ENCODE assay signal across 20 mouse cellular contexts in genomic region chr5:37042934-37043333, GRCm38 (mm10). TPM values are rescaled to one million over a fixed set of nuclear protein-coding genes. Genes with fewer than 3 reads are reported as not detected.
DNase-seq lines count a peak whose midpoint lies in the region; ATAC-seq lines count a peak whose summit lies in the region.
"Had no signal": no experiment of that assay in that cellular context is flagged by ENCODE, and none has a peak within 500 bp of the region (broad histone marks: within the 10 kb centered on the region; RNA-seq: fewer than 3 reads in every experiment).

No protein-coding gene starts in this region.

- H3K4me2 ChIP-seq in forebrain, embryonic 15.5 days (replicated peaks) = no peak overlapping the region
- H3K4me2 ChIP-seq in forebrain, embryonic 12.5 days = no peak overlapping the region
- H3K4me2 ChIP-seq in midbrain, embryonic 14.5 days (ENCODE audit: low read length) = no peak overlapping the region
- no peak overlapping the region for H3K4me2 ChIP-seq in midbrain, embryonic 11.5 days
- no peak overlapping the region for H3K4me2 ChIP-seq in forebrain, embryonic 16.5 days (ENCODE audit: low read length)
- H3K4me2 ChIP-seq: embryonic facial prominence, embryonic 15.5 days; heart, embryonic 12.5 days; hindbrain, embryonic 14.5 days; intestine, embryonic 15.5 days had no signal

- peak overlapping the region; percentile 12; the same call in 1 of the 2 replicates for H3K27ac ChIP-seq in forebrain, embryonic 15.5 days (replicated peaks)
- H3K27ac ChIP-seq in forebrain, embryonic 12.5 days = no peak overlapping the region
- H3K27ac ChIP-seq in midbrain, embryonic 14.5 days (replicated peaks; ENCODE audit: low read depth, low read length) = no peak overlapping the region
- no peak overlapping the region for H3K27ac ChIP-seq in midbrain, embryonic 11.5 days (ENCODE audit: low read depth, low read length)
- peak overlapping the region; percentile 20 for H3K27ac ChIP-seq in forebrain, embryonic 16.5 days (ENCODE audit: low read length)
- H3K27ac ChIP-seq: embryonic facial prominence, embryonic 15.5 days; gastrocnemius, adult 2 months; hindbrain, embryonic 10.5 days; hindbrain, embryonic 14.5 days; intestine, embryonic 15.5 days had no signal

- H3K9ac ChIP-seq in forebrain, embryonic 15.5 days (replicated peaks) = no peak overlapping the region
- no peak overlapping the region for H3K9ac ChIP-seq in forebrain, embryonic 12.5 days
- H3K9ac ChIP-seq in midbrain, embryonic 14.5 days (replicated peaks; ENCODE audit: low read length) = no peak overlapping the region
- H3K9ac ChIP-seq in midbrain, embryonic 11.5 days (ENCODE audit: low read length) = no peak overlapping the region
- no peak overlapping the region for H3K9ac ChIP-seq in forebrain, embryonic 16.5 days (replicated peaks; ENCODE audit: low read depth, low read length)
- H3K9ac ChIP-seq: embryonic facial prominence, embryonic 15.5 days; heart, embryonic 12.5 days; hindbrain, embryonic 14.5 days; intestine, embryonic 15.5 days had no signal

- peak; percentile 70 for ATAC-seq in forebrain, embryonic 15.5 days (replicated peaks)
- ATAC-seq in forebrain, embryonic 12.5 days (ENCODE audit: low FRiP score) = no peak
- no peak for ATAC-seq in midbrain, embryonic 14.5 days (ENCODE audit: low FRiP score, low TSS enrichment)
- no peak for ATAC-seq in midbrain, embryonic 11.5 days (ENCODE audit: low FRiP score)
- peak; percentile 74 for ATAC-seq in forebrain, embryonic 16.5 days
- ATAC-seq: intestine, embryonic 15.5 days had no signal

- no peaks in the 10 kb centered on the region for H3K9me3 ChIP-seq in forebrain, embryonic 15.5 days
- no peaks in the 10 kb centered on the region for H3K9me3 ChIP-seq in forebrain, embryonic 12.5 days
- H3K9me3 ChIP-seq in midbrain, embryonic 14.5 days (ENCODE audit: control insufficient read depth, low read length) = no peaks in the 10 kb centered on the region
- H3K9me3 ChIP-seq in midbrain, embryonic 11.5 days (ENCODE audit: control insufficient read depth, low read length) = no peaks in the 10 kb centered on the region
- H3K9me3 ChIP-seq in forebrain, embryonic 16.5 days (ENCODE audit: control insufficient read depth, low read length) = no peaks in the 10 kb centered on the region
- H3K9me3 ChIP-seq: embryonic facial prominence, embryonic 15.5 days; heart, embryonic 12.5 days; hindbrain, embryonic 10.5 days; intestine, embryonic 15.5 days had no signal

- H3K36me3 ChIP-seq in forebrain, embryonic 15.5 days = no peaks in the 10 kb centered on the region
- no peaks in the 10 kb centered on the region for H3K36me3 ChIP-seq in forebrain, embryonic 12.5 days (replicated peaks)
- no peaks in the 10 kb centered on the region for H3K36me3 ChIP-seq in midbrain, embryonic 14.5 days (ENCODE audit: control insufficient read depth, insufficient read depth, low read length)
- no peaks in the 10 kb centered on the region for H3K36me3 ChIP-seq in midbrain, embryonic 11.5 days (ENCODE audit: control insufficient read depth, insufficient read depth, low read length)
- no peaks in the 10 kb centered on the region for H3K36me3 ChIP-seq in forebrain, embryonic 16.5 days (ENCODE audit: control insufficient read depth, insufficient read depth)
- H3K36me3 ChIP-seq: embryonic facial prominence, embryonic 15.5 days; heart, embryonic 12.5 days; hindbrain, embryonic 10.5 days; intestine, embryonic 15.5 days had no signal

- no peaks in the 10 kb centered on the region for H3K27me3 ChIP-seq in forebrain, embryonic 15.5 days
- H3K27me3 ChIP-seq in forebrain, embryonic 12.5 days = peaks cover 10% of the 10 kb centered on the region
- no peaks in the 10 kb centered on the region for H3K27me3 ChIP-seq in midbrain, embryonic 14.5 days (ENCODE audit: control insufficient read depth, insufficient read depth, low read length)
- no peaks in the 10 kb centered on the region for H3K27me3 ChIP-seq in midbrain, embryonic 11.5 days (ENCODE audit: control insufficient read depth, insufficient read depth, low read length)
- no peaks in the 10 kb centered on the region for H3K27me3 ChIP-seq in forebrain, embryonic 16.5 days (replicated peaks; ENCODE audit: control insufficient read depth, insufficient read depth, low read length)
- H3K27me3 ChIP-seq: intestine, embryonic 15.5 days had no signal

- 26% methylated on average over 4 of the region's 4 CpGs for WGBS in forebrain, embryonic 15.5 days
- WGBS in forebrain, embryonic 12.5 days = 38% methylated on average over 4 of the region's 4 CpGs
- 27% methylated on average over 4 of the region's 4 CpGs for WGBS in midbrain, embryonic 14.5 days
- WGBS in midbrain, embryonic 11.5 days = 52% methylated on average over 4 of the region's 4 CpGs
- WGBS in forebrain, embryonic 16.5 days = 16% methylated on average over 4 of the region's 4 CpGs

- H3K4me1 ChIP-seq in forebrain, embryonic 15.5 days = peaks cover 29% of the 10 kb centered on the region
- H3K4me1 ChIP-seq in forebrain, embryonic 12.5 days = peaks cover 7% of the 10 kb centered on the region; the same call in 1 of the 2 replicates
- no peaks in the 10 kb centered on the region for H3K4me1 ChIP-seq in midbrain, embryonic 14.5 days (ENCODE audit: control insufficient read depth, insufficient read depth, low read length)
- no peaks in the 10 kb centered on the region for H3K4me1 ChIP-seq in midbrain, embryonic 11.5 days (ENCODE audit: control insufficient read depth, insufficient read depth, low read length)
- H3K4me1 ChIP-seq in forebrain, embryonic 16.5 days (replicated peaks; ENCODE audit: control insufficient read depth, insufficient read depth, low read length) = peaks cover 22% of the 10 kb centered on the region
- H3K4me1 ChIP-seq: embryonic facial prominence, embryonic 15.5 days; intestine, embryonic 15.5 days had no signal

- H3K4me3 ChIP-seq in forebrain, embryonic 15.5 days = no peak overlapping the region
- H3K4me3 ChIP-seq in forebrain, embryonic 12.5 days (replicated peaks) = no peak overlapping the region
- no peak overlapping the region for H3K4me3 ChIP-seq in midbrain, embryonic 14.5 days (replicated peaks; ENCODE audit: low read depth, low read length)
- H3K4me3 ChIP-seq in midbrain, embryonic 11.5 days (ENCODE audit: low read depth, low read length) = no peak overlapping the region
- no peak overlapping the region for H3K4me3 ChIP-seq in forebrain, embryonic 16.5 days (replicated peaks; ENCODE audit: low read length)
- H3K4me3 ChIP-seq: embryonic facial prominence, embryonic 15.5 days; erythroblast, embryonic 14.5 days; gastrocnemius, adult 2 months; heart, embryonic 12.5 days; hindbrain, embryonic 10.5 days; intestine, embryonic 15.5 days had no signal

- peak; percentile 49 for DNase-seq in midbrain, embryonic 14.5 days
- no peak for DNase-seq in midbrain, embryonic 11.5 days (ENCODE audit: low spot score, missing footprints)
- no peak for DNase-seq in kidney, adult 11 months
- no peak for DNase-seq in MN1 (ENCODE audit: low spot score)
- DNase-seq: adrenal gland, adult 8-10 months; cerebellum, adult 18-20 months; cerebellum, adult 9-11 months; cerebellum, postnatal 36 days; gastrocnemius, adult 2 months; gastrocnemius, postnatal 25 days had no signal

RNA-seq across cellular contexts. Expression of gene Gm1043, which starts 42.2 kb away (rescaled TPM):
- 2.3 and 2.6 TPM in 2 replicates for polyA plus RNA-seq in forebrain, embryonic 15.5 days (2015; fragmentation: Nextera tagmentation; extraction: Ambion mirVana)
- 0.29 and 0.31 TPM in 2 replicates for polyA plus RNA-seq in forebrain, embryonic 12.5 days (2016; fragmentation: Nextera tagmentation; extraction: Ambion mirVana)
- 1.7 and 2.0 TPM in 2 replicates for polyA plus RNA-seq in midbrain, embryonic 14.5 days (2014; fragmentation: Nextera tagmentation; extraction: Ambion mirVana)
- 0.04 TPM in 2 replicates for polyA plus RNA-seq in midbrain, embryonic 11.5 days (2014; fragmentation: Nextera tagmentation; extraction: Ambion mirVana)
- polyA plus RNA-seq in forebrain, embryonic 16.5 days (2015; fragmentation: Nextera tagmentation; extraction: Ambion mirVana) = 2.6 and 4.3 TPM in 2 replicates
- polyA plus RNA-seq: erythroblast, embryonic 14.5 days; heart, embryonic 12.5 days; heart, embryonic 16.5 days had no signal

RNA-seq across cellular contexts. Expression of gene Wfs1, which starts 53.9 kb away (rescaled TPM):
- polyA plus RNA-seq in forebrain, embryonic 15.5 days (2015; fragmentation: Nextera tagmentation; extraction: Ambion mirVana) = 5.3 and 6.1 TPM in 2 replicates
- polyA plus RNA-seq in forebrain, embryonic 12.5 days (2016; fragmentation: Nextera tagmentation; extraction: Ambion mirVana) = 7.8 and 7.9 TPM in 2 replicates
- polyA plus RNA-seq in midbrain, embryonic 14.5 days (2014; fragmentation: Nextera tagmentation; extraction: Ambion mirVana) = 4.6 and 5.2 TPM in 2 replicates
- polyA plus RNA-seq in midbrain, embryonic 11.5 days (2014; fragmentation: Nextera tagmentation; extraction: Ambion mirVana) = 6.4 and 7.0 TPM in 2 replicates
- polyA plus RNA-seq in forebrain, embryonic 16.5 days (2015; fragmentation: Nextera tagmentation; extraction: Ambion mirVana) = 8.5 and 10.7 TPM in 2 replicates

Comparison
In these comparisons a context has a peak if more than half of its experiments do, and no peak if none do; other contexts are left out.
1. ATAC-seq: peak in forebrain, embryonic 15.5 days (single experiment) and forebrain, embryonic 16.5 days (single experiment); none in forebrain, embryonic 12.5 days (single experiment), midbrain, embryonic 14.5 days (single experiment) and midbrain, embryonic 11.5 days (single experiment).
2. H3K27ac ChIP-seq: peak in forebrain, embryonic 15.5 days (single experiment) and forebrain, embryonic 16.5 days (single experiment); none in forebrain, embryonic 12.5 days (single experiment), midbrain, embryonic 14.5 days (single experiment) and midbrain, embryonic 11.5 days (single experiment).